Mouse (Mus musculus) hindbrain, embryonic 14.5 days (tissue): Measurements from ENCODE around the gene Rbm6. TPM values are rescaled to one million over a fixed set of nuclear protein-coding genes. Genes with fewer than 3 reads are reported as not detected.
A peak's percentile ranks its signal among the peaks of the same experiment; 100 is the strongest.

ENCODE experiments used
- ATAC-seq: fragments of 200-750 bp; cut with Nextera tagmentation; 2 replicates; pipeline ENCODE4 v1.8.0; 2017; ENCODE audit warnings: moderate number of reproducible peaks, mild to moderate bottlenecking, moderate TSS enrichment, moderate library complexity; ENCODE audit not compliant: low FRiP score
- DNase-seq: peaks from one replicate; pipeline ENCODE4 v3.0.0-alpha.2; 2015; ENCODE audit warnings: low spot score
- H3K27ac ChIP-seq: fragments of 300-500 bp; sonication (generic); 2 replicates; pipeline ENCODE4 v1.5.1; 2014; ENCODE audit warnings: mild to moderate bottlenecking, moderate library complexity
- H3K27me3 ChIP-seq: fragments of 300-500 bp; sonication (generic); 2 replicates; pipeline ENCODE4 v1.6.1; 2014; ENCODE audit warnings: mild to moderate bottlenecking, low read length, mixed read lengths; ENCODE audit not compliant: control insufficient read depth, insufficient read depth
- H3K36me3 ChIP-seq: fragments of 300-500 bp; sonication (generic); replicated peaks from 2 replicates; pipeline ENCODE4 v1.6.1; 2014; ENCODE audit not compliant: control insufficient read depth, insufficient read depth
- H3K4me1 ChIP-seq: fragments of 300-500 bp; sonication (generic); replicated peaks from 2 replicates; pipeline ENCODE4 v1.6.1; 2014; ENCODE audit warnings: antibody characterized with exemption, low read length, mixed read lengths; ENCODE audit not compliant: control insufficient read depth, insufficient read depth
- H3K4me2 ChIP-seq: fragments of 300-500 bp; sonication (generic); replicated peaks from 2 replicates; pipeline ENCODE4 v1.6.1; 2014; ENCODE audit warnings: mild to moderate bottlenecking, moderate library complexity
- H3K4me3 ChIP-seq: fragments of 300-500 bp; sonication (generic); replicated peaks from 2 replicates; pipeline ENCODE4 v1.5.1; 2014; ENCODE audit warnings: mild to moderate bottlenecking, low read length
- H3K9ac ChIP-seq: fragments of 300-500 bp; sonication (generic); 2 replicates; pipeline ENCODE4 v1.6.1; 2014
- H3K9me3 ChIP-seq: fragments of 300-500 bp; sonication (generic); 2 replicates; pipeline ENCODE4 v1.6.1; 2016; ENCODE audit warnings: low read length; ENCODE audit not compliant: control insufficient read depth
- WGBS: fragments of 180-500 bp; shearing (Covaris S2); extraction: QIAGEN DNeasy Blood & Tissue Kit; methylation state at CpG from one replicate; pipeline ENCODE4 v1.1.7; 2014; 5-methylcytosine and 5-hydroxymethylcytosine counted together
- polyA plus RNA-seq: library from polyadenylated mRNA; unstranded; fragments of >200 nt; fragmentation: Nextera tagmentation; extraction: Ambion mirVana; gene quantifications from 2 replicates; pipeline ENCODE4 v1.2.1, GENCODE M21; 2014

Rbm6 gene
- polyA plus RNA-seq, 1 experiment from 2014 or later: 80.4 TPM

DNA sequence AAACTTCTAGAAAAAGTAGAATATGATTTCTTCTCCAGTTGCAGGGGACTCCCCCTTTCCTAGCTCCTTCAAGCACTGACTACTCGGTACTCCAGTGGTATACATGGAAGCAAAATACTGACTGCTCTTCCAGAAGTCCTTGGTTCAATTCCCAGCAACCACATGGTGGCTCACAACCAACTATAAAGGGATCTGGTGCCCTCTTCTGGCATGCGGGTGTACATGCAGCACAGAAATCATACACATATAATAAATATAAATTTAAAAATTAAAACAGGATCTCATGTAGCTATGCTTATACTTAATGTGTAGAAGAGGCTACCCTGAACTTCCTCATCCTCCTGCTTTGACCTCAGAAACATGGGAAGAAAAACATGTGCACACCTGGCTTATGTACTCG is 126.4 kb downstream of the Rbm6 start:
- Histone ChIP-seq H3K4me3 (no peak overlapping the region), H3K9ac (no peak overlapping the region), H3K4me1 (no peaks in the 10 kb centered on the region), H3K27ac (no peak overlapping the region), H3K27me3 (no peaks in the 10 kb centered on the region), H3K4me2 (no peak overlapping the region), H3K9me3 (0 out of 2 replicates have a peak, but pooled peaks cover 3% of the 10 kb centered on the region), H3K36me3 (peaks cover 98% of the 10 kb centered on the region)
- DNase-seq: no peak
- ATAC-seq: no peak
- WGBS: 93% methylated on average over 3 of the region's 3 CpGs

- H3K4me1 ChIP-seq: no peaks in the 10 kb centered on the region
- DNase-seq: no peak
- no peak overlapping the region for H3K4me2 ChIP-seq
- no peak for ATAC-seq
- H3K27ac ChIP-seq: no peak overlapping the region
- WGBS: 88% methylated on average over 6 of the region's 6 CpGs
- H3K4me3 ChIP-seq: no peak overlapping the region
- H3K36me3 ChIP-seq: peaks cover 98% of the 10 kb centered on the region
- H3K9ac ChIP-seq: no peak overlapping the region
- H3K27me3 ChIP-seq: no peaks in the 10 kb centered on the region
- 0 out of 2 replicates have a peak, but pooled peaks cover 3% of the 10 kb centered on the region for H3K9me3 ChIP-seq
These were observed 129.0 kb downstream of the Rbm6 start for GRCm38 (mm10) chr9:107744061-107744460.

DNA sequence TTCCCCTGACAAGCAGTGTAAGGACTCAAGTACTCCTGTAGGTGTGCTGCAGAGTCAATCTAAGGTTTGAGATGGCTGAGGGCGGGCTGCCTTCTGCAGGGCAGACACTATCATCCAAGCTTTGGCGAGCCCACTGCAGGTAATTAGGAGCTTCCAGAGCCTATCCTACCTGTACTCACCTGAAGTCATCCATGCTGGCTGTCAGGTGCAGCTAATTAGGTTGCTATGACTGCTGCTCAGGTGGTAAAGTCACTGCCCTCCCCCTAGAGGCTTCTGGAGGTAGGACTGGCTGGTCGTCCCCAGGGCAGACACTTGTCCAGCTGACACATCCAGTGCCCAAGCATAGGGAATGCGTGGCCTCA is 134.2 kb downstream of the Rbm6 start:
- peaks cover 27% of the 10 kb centered on the region for H3K4me1 ChIP-seq
- WGBS: 41% methylated on average over 4 of the region's 4 CpGs

GRCm38 (mm10) chr9:107738020-107738840 is 134.8 kb downstream of the Rbm6 start:
- H3K27ac ChIP-seq: peak overlapping the region; percentile 63
- 20% methylated on average over 7 of the region's 7 CpGs for WGBS
- DNase-seq (peak; percentile 94), ATAC-seq (peak; percentile 63)
- H3K9ac ChIP-seq: no peak overlapping the region
- H3K36me3 ChIP-seq: peaks cover 51% of the 10 kb centered on the region
- no peaks in the 10 kb centered on the region for H3K9me3 ChIP-seq
- no peak overlapping the region for H3K4me3 ChIP-seq
- H3K4me2 ChIP-seq: no peak overlapping the region
- H3K27me3 ChIP-seq: no peaks in the 10 kb centered on the region
- peaks cover 27% of the 10 kb centered on the region for H3K4me1 ChIP-seq

More for the DNA sequence above, 134.2 kb downstream of the Rbm6 start:
- Histone ChIP-seq H3K4me2 (no peak overlapping the region), H3K27ac (no peak overlapping the region), H3K4me3 (no peak overlapping the region), H3K9ac (no peak overlapping the region), H3K27me3 (no peaks in the 10 kb centered on the region), H3K36me3 (peaks cover 57% of the 10 kb centered on the region), H3K9me3 (no peaks in the 10 kb centered on the region)
- no peak for DNase-seq
- ATAC-seq: peak; percentile 6; the same call in 1 of the 2 replicates

- 4% methylated on average over 7 of the region's 7 CpGs for WGBS
- no peak for DNase-seq
- peaks cover 30% of the 10 kb centered on the region for H3K36me3 ChIP-seq
- peak; percentile 9; the same call in 1 of the 2 replicates for ATAC-seq
- peak overlapping the region; percentile 28 for H3K4me2 ChIP-seq
- no peaks in the 10 kb centered on the region for H3K9me3 ChIP-seq
- H3K27me3 ChIP-seq: no peaks in the 10 kb centered on the region
- no peak overlapping the region for H3K4me3 ChIP-seq
- peak overlapping the region; percentile 51 for H3K27ac ChIP-seq
- H3K4me1 ChIP-seq: peaks cover 27% of the 10 kb centered on the region
- H3K9ac ChIP-seq: peak overlapping the region; percentile 3; the same call in 1 of the 2 replicates
These were observed 136.9 kb downstream of the Rbm6 start for GRCm38 (mm10) chr9:107736185-107736485.

GRCm38 (mm10) chr9:107735356-107736184 is 137.5 kb downstream of the Rbm6 start:
- Histone ChIP-seq H3K9me3 (no peaks in the 10 kb centered on the region), H3K27ac (peak overlapping the region; percentile 51), H3K27me3 (no peaks in the 10 kb centered on the region), H3K9ac (peak overlapping the region; percentile 3; the same call in 1 of the 2 replicates), H3K36me3 (peaks cover 25% of the 10 kb centered on the region), H3K4me1 (peaks cover 27% of the 10 kb centered on the region), H3K4me3 (no peak overlapping the region), H3K4me2 (peak overlapping the region; percentile 28)
- DNase-seq: no peak
- ATAC-seq: 0 out of 2 replicates have a peak, but pooled peaks have one; percentile 25
- 3% methylated on average over 16 of the region's 17 CpGs for WGBS

DNA sequence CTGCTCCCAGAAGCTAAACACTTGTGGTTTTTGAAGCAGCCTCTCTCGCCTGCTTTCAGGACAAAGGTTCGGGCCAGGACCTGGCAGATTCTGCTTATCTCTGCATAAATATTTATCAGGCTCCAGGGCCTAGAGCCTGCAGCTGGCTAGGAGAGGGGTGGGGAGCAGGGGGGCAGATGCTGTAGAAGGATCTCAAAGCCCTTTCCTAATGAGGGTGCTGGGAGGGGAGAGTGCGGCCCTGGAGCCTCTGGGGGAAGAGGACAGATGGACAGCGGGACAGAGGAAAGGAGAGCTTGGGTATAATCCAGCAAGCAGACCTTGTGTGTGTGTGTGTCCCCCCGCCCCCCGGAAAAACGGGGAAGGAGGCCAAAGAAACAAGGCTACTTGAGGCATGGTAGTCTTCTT is 138.5 kb downstream of the Rbm6 start:
- no peaks in the 10 kb centered on the region for H3K9me3 ChIP-seq
- no peak overlapping the region for H3K4me3 ChIP-seq
- peaks cover 15% of the 10 kb centered on the region for H3K36me3 ChIP-seq
- ATAC-seq (no peak), DNase-seq (no peak)
- H3K4me1 ChIP-seq: peaks cover 37% of the 10 kb centered on the region
- H3K27ac ChIP-seq: peak overlapping the region; percentile 51
- H3K9ac ChIP-seq: 0 out of 2 replicates have a peak overlapping the region, but pooled peaks have one; percentile 3
- no peaks in the 10 kb centered on the region for H3K27me3 ChIP-seq
- H3K4me2 ChIP-seq: no peak overlapping the region
- 19% methylated on average over 7 of the region's 7 CpGs for WGBS

- no peak overlapping the region for H3K4me3 ChIP-seq
- peak overlapping the region; percentile 84 for H3K27ac ChIP-seq
- H3K27me3 ChIP-seq: no peaks in the 10 kb centered on the region
- 24% methylated on average over 3 of the region's 3 CpGs for WGBS
- H3K9me3 ChIP-seq: no peaks in the 10 kb centered on the region
- ATAC-seq (peak; percentile 52), DNase-seq (peak; percentile 76)
- H3K9ac ChIP-seq: no peak overlapping the region
- peaks cover 34% of the 10 kb centered on the region for H3K4me1 ChIP-seq
- no peak overlapping the region for H3K4me2 ChIP-seq
- no peaks in the 10 kb centered on the region for H3K36me3 ChIP-seq
These were observed 143.3 kb downstream of the Rbm6 start for GRCm38 (mm10) chr9:107729709-107730108.

DNA sequence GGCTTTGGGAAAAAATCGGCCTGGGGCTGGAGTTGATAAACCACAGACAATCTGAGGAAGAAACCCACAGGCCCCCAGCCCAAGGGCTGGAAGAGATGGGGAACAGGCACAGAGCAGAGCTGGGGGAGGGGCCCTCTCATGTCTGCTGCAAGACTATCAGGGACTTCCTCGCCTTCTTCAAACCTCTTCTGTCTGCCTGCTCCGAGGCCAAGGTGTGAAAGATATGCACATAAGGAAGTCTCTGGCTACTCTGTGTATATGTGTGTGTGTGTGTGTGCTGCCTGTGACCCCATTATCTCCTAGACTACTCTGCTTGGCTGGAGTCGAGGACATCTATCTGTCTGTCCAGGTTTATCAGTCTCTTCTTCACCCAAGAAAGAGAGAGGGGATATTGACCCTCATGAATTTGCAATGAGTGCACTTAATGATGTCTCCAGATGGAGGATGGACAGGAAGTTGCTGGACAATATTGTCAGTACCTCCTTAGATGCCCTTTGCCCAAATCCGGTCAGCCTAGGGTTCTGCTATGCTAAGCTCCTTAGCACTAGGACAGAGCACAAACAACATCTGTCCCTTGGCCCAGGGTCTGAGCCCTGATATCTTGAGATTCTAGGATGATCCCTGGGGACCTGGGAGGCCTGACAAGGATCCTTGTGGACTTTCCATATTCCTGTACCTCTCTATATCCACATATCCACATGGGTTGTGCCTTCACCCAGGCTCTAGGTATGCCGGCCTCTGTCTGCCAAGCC is 143.9 kb downstream of the Rbm6 start:
- no peaks in the 10 kb centered on the region for H3K9me3 ChIP-seq
- no peaks in the 10 kb centered on the region for H3K36me3 ChIP-seq
- DNase-seq (no peak), ATAC-seq (no peak)
- no peak overlapping the region for H3K4me2 ChIP-seq
- peaks cover 31% of the 10 kb centered on the region for H3K4me1 ChIP-seq
- no peaks in the 10 kb centered on the region for H3K27me3 ChIP-seq
- H3K4me3 ChIP-seq: no peak overlapping the region
- H3K9ac ChIP-seq: no peak overlapping the region
- whole genome bisulfite sequencing: 65% methylated on average over 6 of the region's 6 CpGs
- H3K27ac ChIP-seq: peak overlapping the region; percentile 84
